Mouse (Mus musculus): ENCODE measurements at regions not wholly inside any gene's neighbourhood (a gene's known extent, or its start where the extent isn't known, plus 50 kb on each side); places are given as distances from the start of the nearest gene placed in this dataset.
"Not testable (repeated sequence)": the region's sequence is repeated elsewhere in the genome, so short reads cannot be mapped to it uniquely, and the experiment has no call there.

GRCm38 (mm10) chr12:19223996-19224395, 709.7 kb downstream of the 5730507C01Rik start:
- TF ChIP-seq CTCF (conservative IDR thresholded peaks at IDR 0.05; ENCODE audit: low read length), result peak; percentile 40
- TF ChIP-seq POU5F1 (IDR thresholded peaks at IDR 0.05; ENCODE audit: borderline replicate concordance, low read length), result not testable (repeated sequence)
